Mouse (Mus musculus): ENCODE results near the gene H60b. TPM values are rescaled to one million over a fixed set of nuclear protein-coding genes. Genes with fewer than 3 reads are reported as not detected.
"Not testable (repeated sequence)": the region's sequence is repeated elsewhere in the genome, so short reads cannot be mapped to it uniquely, and the experiment has no call there.

Gene H60b
- 0.18 and 0.23 TPM in 2 replicates for polyA plus RNA-seq (2014; fragmentation: Nextera tagmentation; extraction: Ambion mirVana)

DNA sequence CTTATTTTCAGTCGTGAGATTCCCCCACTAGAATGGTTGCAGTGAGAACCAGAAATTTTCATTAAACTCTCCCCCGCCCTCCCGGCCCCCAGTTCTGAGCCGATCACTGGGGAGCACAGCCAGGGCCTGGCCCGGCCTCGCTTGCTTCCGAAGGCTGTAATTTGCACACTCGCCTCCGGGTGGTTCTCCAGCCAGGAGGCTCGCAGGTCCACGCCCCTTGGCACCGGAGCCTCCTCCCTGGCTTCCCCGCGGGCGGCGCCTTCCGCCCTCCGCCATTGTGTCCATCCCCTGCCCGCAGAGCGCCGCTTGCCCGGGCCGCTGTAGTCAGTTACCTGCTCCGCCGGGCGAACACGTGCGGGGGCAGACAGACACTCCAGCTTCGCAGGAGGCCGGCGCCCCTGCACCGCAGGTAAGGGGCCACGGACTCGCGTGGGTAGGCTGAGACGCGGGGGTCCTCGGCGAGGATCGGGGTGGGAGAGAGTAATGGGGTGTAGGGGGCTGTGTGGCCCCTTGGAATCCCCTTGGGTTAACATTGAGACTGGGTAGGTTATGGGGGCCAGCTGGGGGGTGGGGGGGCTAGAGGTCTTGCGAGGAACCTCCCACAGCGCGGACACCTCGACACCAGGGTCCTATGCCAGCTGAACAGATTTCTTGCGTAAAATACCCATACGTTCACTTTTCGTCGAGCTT is at the start of gene H60b, which contains the start of gene Raet1e:
TSS of gene H60b (plus strand) at position 277 of the 690 bp plus-strand sequence.
TSS of gene Raet1e (plus strand) at position 260 of the 690 bp plus-strand sequence.
- Histone ChIP-seq H3K27me3 (ENCODE audit: control insufficient read depth, insufficient read depth, low read length) (peaks cover 38% of the 10 kb centered on the region), H3K4me2 (ENCODE audit: low read depth, severe bottlenecking) (peak within 1 kb of the TSS; percentile 38), H3K4me3 (ENCODE audit: low read depth, low read length) (peak within 1 kb of the TSS; percentile 26)
- H3K9ac ChIP-seq (ENCODE audit: low read length); H3K9me3 ChIP-seq (ENCODE audit: control insufficient read depth, low read length); H3K27ac ChIP-seq (replicated peaks; ENCODE audit: low read depth, low read length); H3K36me3 ChIP-seq (ENCODE audit: control insufficient read depth, insufficient read depth, low read length); H3K4me1 ChIP-seq (ENCODE audit: control insufficient read depth, insufficient read depth, low read length): not testable (repeated sequence)
- under 1% methylated on average over 48 of the region's 48 CpGs for WGBS
- DNase-seq (ENCODE audit: low spot score): peak; percentile 74
- ATAC-seq (ENCODE audit: insufficient number of reproducible peaks, low FRiP score, low TSS enrichment, low read depth): peak; percentile 63

DNA sequence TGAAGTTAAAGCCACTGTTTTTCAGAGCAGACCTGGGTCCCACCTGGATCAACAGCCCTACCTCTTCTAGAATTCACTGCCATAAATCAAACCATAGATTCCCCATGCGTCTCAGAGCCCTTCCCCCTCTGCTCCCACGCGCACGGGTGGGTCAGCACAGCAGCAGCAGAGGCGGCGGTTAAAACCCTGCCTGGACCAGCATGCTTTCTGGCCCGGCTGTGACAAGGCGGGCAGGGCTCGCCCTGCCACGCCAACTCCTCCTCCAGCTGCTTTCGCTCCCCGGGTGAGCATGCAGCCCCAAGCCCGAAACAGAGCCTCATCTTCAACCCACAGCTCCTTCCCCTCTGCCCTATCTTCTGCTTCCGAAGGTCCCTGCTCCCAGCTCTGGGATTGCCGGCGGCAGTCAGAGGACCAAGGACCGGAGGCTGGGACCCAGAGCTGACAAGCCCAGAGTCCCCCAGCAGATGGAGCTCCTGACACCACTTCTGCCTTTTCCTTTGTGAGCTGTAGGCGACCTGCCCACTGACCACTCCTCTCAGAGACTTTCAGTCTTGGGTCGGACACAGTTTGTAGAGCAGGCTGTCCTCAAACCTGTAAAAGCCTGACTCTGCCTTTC is 17.6 kb upstream of the H60b start:
- peak; percentile 48; the same call in 1 of the 2 replicates for ATAC-seq (ENCODE audit: insufficient number of reproducible peaks, low FRiP score, low TSS enrichment, low read depth)
- no peak overlapping the region for H3K27ac ChIP-seq (replicated peaks; ENCODE audit: low read depth, low read length)

DNA sequence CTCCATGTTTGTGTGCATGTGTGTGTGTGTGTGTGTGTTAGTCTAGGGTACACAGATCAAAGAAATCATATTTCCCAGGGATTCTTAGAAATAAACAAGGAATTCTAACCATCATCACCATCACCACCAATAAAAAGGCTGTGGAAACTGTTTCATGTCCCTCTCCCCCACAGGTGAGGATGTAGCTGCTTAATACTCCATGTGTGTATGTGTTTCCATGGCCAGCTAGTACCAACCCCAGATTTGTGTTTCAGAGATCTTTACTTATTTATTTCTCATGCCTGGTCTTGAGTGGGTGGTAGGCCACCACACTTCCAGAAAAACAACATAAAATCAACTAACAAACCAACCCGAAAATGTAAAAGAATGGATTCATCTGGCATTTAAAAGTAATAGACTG is 16.2 kb upstream of the H60b start:
- not testable (repeated sequence) for H3K4me3 ChIP-seq (ENCODE audit: low read depth, low read length)
- WGBS: 90% methylated on average over 1 of the region's 1 CpGs

More for the DNA sequence above, 17.6 kb upstream of the H60b start:
- H3K4me3 ChIP-seq (ENCODE audit: low read depth, low read length): peak overlapping the region; percentile 22
- no peaks in the 10 kb centered on the region for H3K36me3 ChIP-seq (ENCODE audit: control insufficient read depth, insufficient read depth, low read length)
- peak overlapping the region; percentile 54 for H3K9ac ChIP-seq (ENCODE audit: low read length)
- no peaks in the 10 kb centered on the region for H3K4me1 ChIP-seq (ENCODE audit: control insufficient read depth, insufficient read depth, low read length)
- peak overlapping the region; percentile 58 for H3K4me2 ChIP-seq (ENCODE audit: low read depth, severe bottlenecking)
- WGBS: under 1% methylated on average over 19 of the region's 19 CpGs
- DNase-seq (ENCODE audit: low spot score): peak; percentile 88
- H3K27me3 ChIP-seq (ENCODE audit: control insufficient read depth, insufficient read depth, low read length): no peaks in the 10 kb centered on the region
- H3K9me3 ChIP-seq (ENCODE audit: control insufficient read depth, low read length): no peaks in the 10 kb centered on the region

DNA sequence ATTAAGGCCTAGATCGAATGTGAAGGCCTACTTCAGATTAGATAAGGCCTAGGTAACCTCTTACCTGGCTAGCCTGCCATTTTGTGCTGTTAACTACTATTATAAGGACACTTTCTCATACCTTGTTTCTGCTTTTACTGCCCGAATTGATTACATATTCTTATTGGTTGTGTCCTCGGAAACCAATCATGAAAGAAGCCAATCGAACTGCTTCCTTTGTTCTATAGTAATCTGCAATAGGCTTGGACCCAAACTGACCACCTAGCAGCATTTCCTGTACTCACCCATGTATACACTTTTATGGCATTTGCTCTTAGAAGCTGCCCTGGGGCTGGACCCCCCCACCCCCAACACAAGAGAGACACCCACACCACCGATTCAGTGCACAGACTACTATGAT is 15.5 kb upstream of the H60b start:
- H3K9me3 ChIP-seq (ENCODE audit: control insufficient read depth, low read length): no peaks in the 10 kb centered on the region
- WGBS: 80% methylated on average over 5 of the region's 5 CpGs
- no peaks in the 10 kb centered on the region for H3K27me3 ChIP-seq (ENCODE audit: control insufficient read depth, insufficient read depth, low read length)
- H3K9ac ChIP-seq (ENCODE audit: low read length): no peak overlapping the region
- H3K27ac ChIP-seq (replicated peaks; ENCODE audit: low read depth, low read length): no peak overlapping the region
- no peaks in the 10 kb centered on the region for H3K4me1 ChIP-seq (ENCODE audit: control insufficient read depth, insufficient read depth, low read length)
- ATAC-seq (ENCODE audit: insufficient number of reproducible peaks, low FRiP score, low TSS enrichment, low read depth) (no peak), DNase-seq (ENCODE audit: low spot score) (no peak)
- H3K36me3 ChIP-seq (ENCODE audit: control insufficient read depth, insufficient read depth, low read length): no peaks in the 10 kb centered on the region
- no peak overlapping the region for H3K4me2 ChIP-seq (ENCODE audit: low read depth, severe bottlenecking)
- H3K4me3 ChIP-seq (ENCODE audit: low read depth, low read length): no peak overlapping the region

More for the DNA sequence above, 16.2 kb upstream of the H60b start:
- not testable (repeated sequence) for H3K4me2 ChIP-seq (ENCODE audit: low read depth, severe bottlenecking); H3K27me3 ChIP-seq (ENCODE audit: control insufficient read depth, insufficient read depth, low read length); H3K4me1 ChIP-seq (ENCODE audit: control insufficient read depth, insufficient read depth, low read length); H3K36me3 ChIP-seq (ENCODE audit: control insufficient read depth, insufficient read depth, low read length); H3K9me3 ChIP-seq (ENCODE audit: control insufficient read depth, low read length); H3K27ac ChIP-seq (replicated peaks; ENCODE audit: low read depth, low read length); ATAC-seq (ENCODE audit: insufficient number of reproducible peaks, low FRiP score, low TSS enrichment, low read depth); H3K9ac ChIP-seq (ENCODE audit: low read length)
- peak; percentile 82 for DNase-seq (ENCODE audit: low spot score)

DNA sequence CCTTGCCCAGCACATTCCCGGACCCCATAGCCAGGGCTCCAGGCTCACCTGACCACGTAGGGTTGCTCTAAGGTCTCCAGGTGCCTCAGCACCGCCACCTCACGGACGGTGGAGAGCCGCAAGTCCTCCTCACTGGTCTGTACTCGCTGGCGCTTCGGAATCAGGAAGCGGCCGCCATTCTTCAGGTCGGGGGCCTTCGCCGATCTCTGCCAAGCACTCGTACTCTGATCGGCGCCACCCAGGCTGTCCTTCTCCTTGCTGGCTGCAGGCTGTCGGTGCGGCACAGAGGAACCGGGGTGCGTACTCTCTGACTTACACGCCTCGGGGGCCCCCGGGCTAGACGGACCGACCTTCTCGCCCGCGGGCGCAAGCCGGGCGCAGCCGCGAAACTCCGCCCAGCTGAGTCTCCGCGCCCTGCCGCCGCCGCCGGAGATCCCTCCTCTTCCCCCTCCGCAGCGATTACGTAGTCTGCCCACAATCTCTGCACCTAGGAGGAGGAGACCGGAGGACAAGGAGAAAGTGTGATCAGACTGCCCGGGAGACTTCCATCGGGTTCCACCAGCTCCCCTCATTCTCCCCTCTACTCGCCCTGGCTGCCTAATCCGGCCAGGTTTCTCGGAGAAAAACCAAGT is 9.8 kb upstream of the H60b start:
- peak; percentile 90 for ATAC-seq (ENCODE audit: insufficient number of reproducible peaks, low FRiP score, low TSS enrichment, low read depth)
- Histone ChIP-seq H3K9ac (ENCODE audit: low read length) (peak overlapping the region; percentile 74), H3K4me3 (ENCODE audit: low read depth, low read length) (peak overlapping the region; percentile 71), H3K4me1 (ENCODE audit: control insufficient read depth, insufficient read depth, low read length) (peaks cover 5% of the 10 kb centered on the region; the same call in 1 of the 2 replicates), H3K36me3 (ENCODE audit: control insufficient read depth, insufficient read depth, low read length) (no peaks in the 10 kb centered on the region), H3K27me3 (ENCODE audit: control insufficient read depth, insufficient read depth, low read length) (peaks cover 19% of the 10 kb centered on the region), H3K9me3 (ENCODE audit: control insufficient read depth, low read length) (no peaks in the 10 kb centered on the region), H3K4me2 (ENCODE audit: low read depth, severe bottlenecking) (peak overlapping the region; percentile 93), H3K27ac (replicated peaks; ENCODE audit: low read depth, low read length) (0 out of 2 replicates have a peak overlapping the region, but pooled peaks have one; percentile 14)
- under 1% methylated on average over 46 of the region's 50 CpGs for WGBS
- peak; percentile 86 for DNase-seq (ENCODE audit: low spot score)

DNA sequence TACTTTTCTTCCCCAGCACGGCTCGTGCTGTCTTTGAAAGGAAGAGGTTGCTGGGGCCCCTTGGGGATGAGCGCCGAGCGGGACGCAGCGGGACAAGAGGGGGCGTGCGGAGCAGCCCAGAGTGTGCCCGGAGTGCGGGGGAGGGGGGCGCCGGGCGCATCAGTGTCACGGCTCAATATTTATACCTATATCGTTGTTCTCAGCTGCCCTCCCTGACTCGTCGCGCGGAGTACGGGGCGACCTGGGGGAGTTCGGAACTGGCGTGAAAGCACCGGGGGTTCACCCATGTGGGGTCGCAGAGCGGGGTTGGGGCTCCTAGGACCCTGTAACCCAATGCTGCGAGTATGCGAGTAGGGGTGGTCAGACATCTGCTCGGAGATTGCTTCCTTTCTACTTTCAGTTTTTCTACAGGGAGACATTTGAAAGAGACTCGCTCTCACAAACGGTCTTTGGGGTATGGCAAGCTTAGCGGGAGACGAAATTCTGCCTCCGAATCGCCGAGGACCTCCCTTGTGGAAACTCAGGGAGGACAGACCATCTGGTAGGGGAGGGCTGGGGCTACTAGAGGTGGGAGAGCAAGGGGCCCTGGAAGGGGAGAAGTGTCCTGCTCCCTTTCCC is 9.2 kb upstream of the H60b start, which contains the start of gene E030030I06Rik:
TSS of gene E030030I06Rik (minus strand) at position 198 of the 618 bp plus-strand sequence.
- Histone ChIP-seq H3K4me1 (ENCODE audit: control insufficient read depth, insufficient read depth, low read length) (peaks cover 5% of the 10 kb centered on the region; the same call in 1 of the 2 replicates), H3K4me2 (ENCODE audit: low read depth, severe bottlenecking) (peak within 1 kb of the TSS; percentile 93), H3K9me3 (ENCODE audit: control insufficient read depth, low read length) (no peaks in the 10 kb centered on the region), H3K9ac (ENCODE audit: low read length) (peak within 1 kb of the TSS; percentile 74), H3K36me3 (ENCODE audit: control insufficient read depth, insufficient read depth, low read length) (no peaks in the 10 kb centered on the region), H3K4me3 (ENCODE audit: low read depth, low read length) (peak within 1 kb of the TSS; percentile 71), H3K27ac (replicated peaks; ENCODE audit: low read depth, low read length) (0 out of 2 replicates have a peak within 1 kb of the TSS, but pooled peaks have one; percentile 14), H3K27me3 (ENCODE audit: control insufficient read depth, insufficient read depth, low read length) (peaks cover 19% of the 10 kb centered on the region)
- DNase-seq (ENCODE audit: low spot score) (peak; percentile 63), ATAC-seq (ENCODE audit: insufficient number of reproducible peaks, low FRiP score, low TSS enrichment, low read depth) (peak; percentile 36; the same call in 1 of the 2 replicates)
- under 1% methylated on average over 36 of the region's 37 CpGs for WGBS

DNA sequence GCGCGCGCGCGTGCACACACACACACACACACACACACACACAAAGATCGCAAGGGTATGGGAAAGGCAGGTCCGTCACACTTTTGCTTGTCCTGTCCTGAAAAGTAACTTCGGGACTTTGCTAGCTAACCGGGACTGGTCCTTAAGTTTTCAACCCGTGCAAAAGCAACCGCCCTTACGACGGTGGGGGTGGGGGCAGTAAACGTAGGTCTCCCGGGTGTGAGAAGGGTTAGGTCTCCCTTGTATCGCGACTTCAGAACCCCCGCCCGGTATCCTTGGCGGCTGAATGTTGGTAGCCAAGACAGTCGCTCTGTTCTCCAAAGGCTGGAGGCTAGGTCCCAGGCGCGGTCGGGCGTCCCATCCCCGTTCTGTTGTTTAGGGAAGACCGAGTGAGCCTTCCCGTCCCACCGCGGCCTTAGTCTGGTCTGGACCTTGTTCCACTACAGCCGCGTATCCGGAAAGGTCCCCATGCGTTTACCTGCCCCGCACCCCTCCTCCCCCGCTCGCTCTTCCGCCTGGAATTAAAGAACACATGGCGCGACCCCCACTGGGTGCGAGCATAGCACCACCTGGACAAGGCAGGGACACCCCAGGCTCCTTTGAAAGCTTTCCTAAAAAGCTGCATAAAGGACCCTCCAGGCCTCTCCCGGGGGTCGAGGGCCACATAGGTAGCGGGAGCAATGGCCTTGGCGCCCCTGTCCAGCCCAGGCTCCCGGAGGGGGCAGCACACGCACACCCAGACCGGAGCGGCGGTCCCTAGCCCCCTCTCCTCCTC is 8.5 kb upstream of the H60b start:
- DNase-seq (ENCODE audit: low spot score) (peak; percentile 68), ATAC-seq (ENCODE audit: insufficient number of reproducible peaks, low FRiP score, low TSS enrichment, low read depth) (no peak)
- H3K4me3 ChIP-seq (ENCODE audit: low read depth, low read length): peak overlapping the region; percentile 71
- no peaks in the 10 kb centered on the region for H3K36me3 ChIP-seq (ENCODE audit: control insufficient read depth, insufficient read depth, low read length)
- H3K9me3 ChIP-seq (ENCODE audit: control insufficient read depth, low read length): no peaks in the 10 kb centered on the region
- H3K4me2 ChIP-seq (ENCODE audit: low read depth, severe bottlenecking): peak overlapping the region; percentile 93
- H3K4me1 ChIP-seq (ENCODE audit: control insufficient read depth, insufficient read depth, low read length): peaks cover 5% of the 10 kb centered on the region; the same call in 1 of the 2 replicates
- no peak overlapping the region for H3K27ac ChIP-seq (replicated peaks; ENCODE audit: low read depth, low read length)
- under 1% methylated on average over 50 of the region's 50 CpGs for WGBS
- H3K27me3 ChIP-seq (ENCODE audit: control insufficient read depth, insufficient read depth, low read length): peaks cover 20% of the 10 kb centered on the region
- no peak overlapping the region for H3K9ac ChIP-seq (ENCODE audit: low read length)

Measured in limb, embryonic 11.5 days (tissue).